Comparison of ENCODE assay signal across 31 mouse cellular contexts in genomic region chr19:6037695-6038094, GRCm38 (mm10).
"Had no signal": no experiment of that assay in that cellular context is flagged by ENCODE, and none has a peak within 500 bp of the region (broad histone marks: within the 10 kb centered on the region; RNA-seq: fewer than 3 reads in every experiment).

No protein-coding gene starts in this region.

- H3K27me3 ChIP-seq: limb, embryonic 12.5 days; limb, embryonic 13.5 days; limb, embryonic 15.5 days; liver, embryonic 13.5 days; liver, embryonic 15.5 days; lung, embryonic 15.5 days; midbrain, embryonic 12.5 days; midbrain, embryonic 13.5 days; midbrain, embryonic 15.5 days had no signal

- H3K9me3 ChIP-seq: limb, embryonic 10.5 days; limb, embryonic 12.5 days; limb, embryonic 13.5 days; limb, embryonic 15.5 days; liver, embryonic 13.5 days; liver, embryonic 15.5 days; lung, embryonic 15.5 days; megakaryocyte, embryonic 14.5 days; midbrain, embryonic 10.5 days; midbrain, embryonic 12.5 days; midbrain, embryonic 13.5 days; midbrain, embryonic 15.5 days had no signal

- DNase-seq: left cerebral cortex, postnatal 4 days; liver; liver, embryonic 13.5 days; liver, postnatal 0 days; lung, adult 18-20 months; lung, adult 2 months; lung, embryonic 14.5 days; lung, postnatal 10 days; lung, postnatal 14 days; lung, postnatal 36 days; lung, postnatal 4 days; midbrain, embryonic 14.5 days had no signal

- H3K4me1 ChIP-seq: limb, embryonic 10.5 days; limb, embryonic 12.5 days; limb, embryonic 13.5 days; limb, embryonic 15.5 days; lung, embryonic 15.5 days; midbrain, embryonic 12.5 days; midbrain, embryonic 15.5 days had no signal

- ATAC-seq: liver, postnatal 0 days; lung, postnatal 0 days; midbrain, embryonic 13.5 days; midbrain, embryonic 15.5 days; midbrain, embryonic 16.5 days had no signal

- H3K4me2 ChIP-seq: limb, embryonic 12.5 days; limb, embryonic 13.5 days; limb, embryonic 15.5 days; liver, embryonic 11.5 days; liver, embryonic 13.5 days; liver, embryonic 15.5 days; lung, embryonic 14.5 days; lung, embryonic 15.5 days; midbrain, embryonic 11.5 days; midbrain, embryonic 12.5 days; midbrain, embryonic 13.5 days; midbrain, embryonic 15.5 days had no signal

- H3K27ac ChIP-seq: left cerebral cortex, adult 2 months; limb, embryonic 10.5 days; limb, embryonic 12.5 days; limb, embryonic 13.5 days; limb, embryonic 15.5 days; liver, embryonic 13.5 days; liver, embryonic 14.5 days; liver, embryonic 15.5 days; lung, embryonic 15.5 days; macrophage; midbrain, embryonic 10.5 days; midbrain, embryonic 12.5 days; midbrain, embryonic 13.5 days; midbrain, embryonic 15.5 days had no signal

- H3K36me3 ChIP-seq: limb, embryonic 10.5 days; limb, embryonic 12.5 days; limb, embryonic 13.5 days; limb, embryonic 15.5 days; liver, embryonic 13.5 days; liver, embryonic 15.5 days; lung, embryonic 15.5 days; midbrain, embryonic 10.5 days; midbrain, embryonic 12.5 days; midbrain, embryonic 13.5 days; midbrain, embryonic 15.5 days had no signal

- H3K4me3 ChIP-seq: left cerebral cortex, adult 2 months; limb, embryonic 10.5 days; limb, embryonic 12.5 days; limb, embryonic 13.5 days; limb, embryonic 15.5 days; liver, embryonic 13.5 days; liver, embryonic 15.5 days; lung, embryonic 15.5 days; megakaryocyte, embryonic 14.5 days; midbrain, embryonic 10.5 days; midbrain, embryonic 12.5 days; midbrain, embryonic 13.5 days; midbrain, embryonic 15.5 days; myocyte had no signal

- H3K9ac ChIP-seq: limb, embryonic 12.5 days; limb, embryonic 13.5 days; limb, embryonic 15.5 days; liver, embryonic 13.5 days; liver, embryonic 14.5 days; liver, embryonic 15.5 days; liver, postnatal 0 days; lung, embryonic 14.5 days; lung, embryonic 15.5 days; midbrain, embryonic 12.5 days; midbrain, embryonic 13.5 days; midbrain, embryonic 15.5 days had no signal
